Mouse (Mus musculus): ENCODE measurements around the gene Bpifa5.

DNA sequence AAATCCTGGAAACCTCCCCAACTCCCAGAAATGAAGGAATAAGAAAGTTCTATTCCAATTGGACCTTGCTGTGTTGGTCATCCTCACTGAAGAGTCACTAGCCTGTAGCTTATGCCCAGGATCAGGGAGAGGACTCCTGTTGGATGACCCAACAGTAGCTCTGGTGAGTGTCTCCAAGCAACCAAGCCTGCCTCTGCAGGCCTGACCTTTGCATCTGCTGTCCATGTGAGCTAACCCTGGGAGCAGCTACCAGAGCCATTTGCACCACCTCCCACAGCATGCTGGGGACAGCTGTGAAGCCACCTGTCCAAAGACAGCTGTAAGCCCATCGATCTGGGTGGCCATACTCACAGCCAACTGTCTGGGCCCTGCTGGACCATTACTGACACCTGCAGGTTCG lies 32.3 kb upstream of the Bpifa5 start, which contains the start of gene Bpifa3:
- no peak for TF ChIP-seq CTCF (conservative IDR thresholded peaks at IDR 0.05; ENCODE audit: insufficient read depth, insufficient read length, low read depth, low read length)
- TF ChIP-seq POLR2A (IDR thresholded peaks at IDR 0.05; ENCODE audit: low read depth, low read length) = no peak
